Mouse (Mus musculus) thymus, postnatal 25 days (tissue): ENCODE results near the gene Il12b.

Experiments used
- DNase-seq: peaks from one replicate; pipeline ENCODE4 v3.0.0; 2022

Gene Il12b

DNA sequence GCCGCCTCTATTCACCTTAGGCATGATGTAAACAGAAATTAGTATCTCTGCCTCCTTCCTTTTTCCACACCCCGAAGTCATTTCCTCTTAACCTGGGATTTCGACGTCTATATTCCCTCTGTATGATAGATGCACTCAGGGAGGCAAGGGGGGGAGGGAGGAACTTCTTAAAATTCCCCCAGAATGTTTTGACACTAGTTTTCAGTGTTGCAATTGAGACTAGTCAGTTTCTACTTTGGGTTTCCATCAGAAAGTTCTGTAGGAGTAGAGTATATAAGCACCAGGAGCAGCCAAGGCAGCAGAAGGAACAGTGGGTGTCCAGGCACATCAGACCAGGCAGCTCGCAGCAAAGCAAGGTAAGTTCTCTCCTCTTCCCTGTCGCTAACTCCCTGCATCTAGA is at the start of gene Il12b:
Gene Il12b, plus strand, starts transcription at position 301 of the 400 bp plus-strand sequence.
- DNase-seq: no peak

DNA sequence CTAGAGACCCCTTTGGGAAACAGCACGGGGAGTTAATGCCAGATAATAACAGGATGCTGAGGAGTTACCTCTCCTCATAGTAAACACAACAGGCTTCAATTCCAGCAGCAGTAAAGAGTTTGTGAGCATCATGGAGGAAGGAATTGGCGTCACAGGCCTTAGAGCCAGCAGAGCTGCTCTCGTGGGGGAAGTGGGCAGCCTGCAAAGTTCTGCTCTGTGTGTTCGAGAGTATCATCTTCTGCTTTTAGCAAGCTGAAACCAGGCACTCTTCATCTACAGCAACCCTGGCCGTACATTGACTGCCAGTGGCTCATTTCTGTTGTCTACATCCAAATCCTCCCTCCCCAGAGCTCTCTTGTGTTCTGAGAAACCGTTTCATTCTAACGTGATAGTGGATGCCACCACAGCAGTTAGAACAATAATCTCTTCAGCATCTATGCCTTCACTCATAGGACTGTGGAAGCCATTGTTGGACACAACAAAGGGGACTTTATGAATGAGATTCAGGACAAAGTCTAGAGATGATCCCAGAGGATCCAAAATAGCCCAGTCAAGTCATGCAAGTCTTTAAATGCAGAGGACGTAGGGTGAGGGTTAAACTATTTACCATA is 44.9 kb upstream of the Il12b start:
- DNase-seq: no peak

GRCm38 (mm10) chr11:44356171-44356570 is 43.7 kb upstream of the Il12b start:
- no peak for DNase-seq

- DNase-seq: no peak
Measured at GRCm38 (mm10) chr11:44364536-44364935, 35.3 kb upstream of the Il12b start.

GRCm38 (mm10) chr11:44367711-44368110 is 32.2 kb upstream of the Il12b start:
- DNase-seq: no peak

DNA sequence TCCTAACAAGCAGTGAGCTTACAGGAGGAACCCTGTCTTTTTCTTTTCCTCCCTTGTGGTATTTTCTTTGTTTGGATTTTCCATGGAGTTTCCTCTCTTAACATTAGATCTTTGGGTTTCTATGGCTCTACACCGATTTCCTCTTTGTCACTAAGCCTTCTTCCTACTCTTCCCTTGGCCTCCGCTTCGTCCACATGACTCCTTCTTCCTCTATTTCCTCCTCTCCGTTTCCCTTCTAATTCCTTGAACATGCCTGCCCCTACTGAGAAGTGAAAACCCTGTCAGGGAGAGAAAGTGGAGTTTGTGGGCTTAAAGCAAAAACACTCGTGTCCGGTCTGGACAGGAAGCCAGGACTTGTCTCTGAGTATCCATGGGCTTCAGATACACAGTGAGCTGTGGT is 27.0 kb upstream of the Il12b start:
- no peak for DNase-seq

DNA sequence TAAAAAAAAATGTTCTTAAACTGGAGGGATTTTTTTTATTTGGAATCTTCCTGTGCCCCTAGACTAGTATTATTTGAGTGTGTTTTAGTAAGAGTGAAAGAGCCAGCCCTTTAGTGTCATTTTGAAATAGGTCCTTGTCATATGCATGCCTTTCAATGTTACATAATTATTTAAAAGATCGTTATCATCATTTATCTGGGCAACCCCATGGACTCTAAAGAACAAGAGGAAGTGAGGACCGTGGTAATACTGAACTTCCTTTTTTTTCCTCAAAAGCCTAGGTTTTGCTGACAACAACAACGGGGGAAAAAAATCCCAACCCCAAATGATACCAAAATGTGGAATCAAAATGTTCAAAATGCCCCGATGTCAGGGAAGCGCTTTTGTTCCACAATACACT is 22.0 kb upstream of the Il12b start:
- no peak for DNase-seq

GRCm38 (mm10) chr11:44380432-44381051 is 19.3 kb upstream of the Il12b start:
- DNase-seq: no peak

DNA sequence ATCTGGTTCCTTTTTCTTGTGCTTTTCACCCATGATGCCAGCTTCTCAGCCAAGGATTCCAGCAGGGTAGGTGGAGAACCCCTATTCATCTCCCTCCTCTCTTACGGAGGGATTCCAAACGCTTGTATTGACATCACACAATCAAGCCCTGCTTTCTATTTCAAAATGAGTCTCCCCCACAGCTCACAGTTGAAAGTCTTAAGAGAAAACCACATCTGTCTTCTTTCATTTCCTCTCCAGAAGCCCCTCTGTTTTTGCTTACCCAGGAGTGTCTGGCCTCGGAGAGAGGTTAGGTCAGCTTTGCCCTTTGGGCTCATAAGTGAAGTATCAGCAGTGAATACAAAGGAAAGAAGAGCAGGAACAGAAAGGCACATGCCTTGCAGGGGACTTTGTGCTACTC is 17.7 kb upstream of the Il12b start:
- no peak for DNase-seq

- no peak for DNase-seq
Measured at GRCm38 (mm10) chr11:44387031-44387430, 12.8 kb upstream of the Il12b start.

GRCm38 (mm10) chr11:44389993-44390701 is 9.7 kb upstream of the Il12b start:
- no peak for DNase-seq

DNA sequence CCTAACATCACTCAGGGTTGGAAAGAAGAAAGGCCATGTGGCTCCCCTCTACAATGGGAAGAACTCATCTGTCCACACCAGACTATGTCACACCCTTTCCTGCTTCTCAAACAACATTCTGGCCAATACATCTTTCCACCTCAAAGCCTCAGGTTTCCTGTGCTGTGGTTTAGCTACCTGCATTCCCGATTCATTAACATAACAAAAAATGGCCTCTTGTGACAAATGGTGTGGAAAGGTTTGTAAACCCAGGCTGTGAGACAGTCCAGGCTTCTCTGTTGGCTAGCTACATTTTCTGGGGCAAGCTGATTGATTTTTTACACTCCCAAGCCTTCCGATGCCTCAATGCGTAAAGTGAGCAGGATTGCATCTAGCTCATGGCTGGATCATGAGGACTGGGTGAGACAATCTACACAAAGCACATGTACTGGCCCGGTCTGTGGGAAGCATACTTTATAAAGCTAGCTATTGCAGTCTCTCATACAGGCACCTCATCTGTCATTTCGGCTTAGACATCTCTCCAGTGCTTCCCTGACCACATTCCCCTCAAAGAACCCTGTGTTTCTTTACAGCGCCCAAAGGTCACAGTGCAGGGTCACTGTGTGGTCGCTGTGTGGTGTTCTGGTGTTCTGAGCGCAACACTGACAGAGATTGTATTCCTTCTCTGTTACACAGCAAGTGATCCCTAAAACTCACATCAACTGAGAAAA is 6.6 kb upstream of the Il12b start:
- DNase-seq: no peak

DNA sequence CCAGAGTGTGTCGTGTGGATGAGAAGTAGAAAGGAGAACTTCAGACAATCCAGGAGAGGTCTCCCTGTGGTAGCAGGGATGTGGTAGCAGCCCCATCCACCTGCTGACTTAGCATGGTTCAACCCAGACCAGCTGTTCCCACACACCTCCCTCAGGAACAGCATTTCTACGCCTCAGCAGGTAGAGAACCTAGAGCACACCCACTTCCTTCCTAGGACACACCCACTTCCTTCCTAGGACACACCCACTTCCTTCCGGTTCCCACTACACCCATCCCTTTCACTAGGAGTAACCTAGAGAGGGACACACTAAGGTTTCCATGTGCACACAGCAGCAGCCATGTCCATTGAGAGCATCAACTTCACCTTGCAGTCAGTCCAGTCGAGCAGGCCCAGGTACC is 4.5 kb upstream of the Il12b start:
- DNase-seq: no peak

DNA sequence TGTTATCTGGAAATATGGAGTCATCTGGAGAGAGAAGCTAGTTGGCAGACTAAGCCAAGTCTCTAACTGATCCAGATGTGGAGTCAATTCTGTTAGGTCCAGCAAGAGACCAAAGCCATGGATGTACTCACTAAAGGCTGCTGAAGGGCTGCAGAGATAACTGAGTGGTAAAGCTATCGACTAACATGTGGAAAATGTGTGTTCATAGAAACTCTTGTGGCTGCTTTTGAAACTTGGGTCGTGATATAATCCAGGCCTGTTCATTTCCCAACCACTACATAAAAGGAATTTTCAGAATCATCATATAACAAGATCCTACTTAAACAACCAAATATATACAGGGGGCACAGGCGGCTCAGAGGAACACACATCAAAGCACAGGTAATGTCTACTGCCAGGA is 2.3 kb upstream of the Il12b start:
- no peak for DNase-seq

DNA sequence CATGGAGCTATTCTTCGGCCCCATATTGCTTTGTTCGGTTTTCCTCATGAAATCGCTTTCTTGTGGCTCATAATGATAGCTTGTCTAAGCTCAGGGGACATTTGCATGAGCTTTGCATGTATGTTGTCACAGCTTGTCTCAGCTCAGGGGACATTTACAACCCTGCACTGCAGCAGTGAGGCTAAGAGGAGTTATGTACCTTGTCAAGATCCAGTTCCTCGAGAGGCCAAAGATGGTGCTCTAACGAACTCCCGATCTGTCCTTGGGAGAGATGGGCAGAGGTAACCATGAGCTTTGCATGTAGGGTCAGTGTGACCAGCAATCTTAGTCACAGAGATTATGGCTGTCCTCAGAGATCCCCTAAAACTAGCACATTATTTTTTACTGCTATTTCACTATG is 1.5 kb upstream of the Il12b start:
- DNase-seq: no peak

DNA sequence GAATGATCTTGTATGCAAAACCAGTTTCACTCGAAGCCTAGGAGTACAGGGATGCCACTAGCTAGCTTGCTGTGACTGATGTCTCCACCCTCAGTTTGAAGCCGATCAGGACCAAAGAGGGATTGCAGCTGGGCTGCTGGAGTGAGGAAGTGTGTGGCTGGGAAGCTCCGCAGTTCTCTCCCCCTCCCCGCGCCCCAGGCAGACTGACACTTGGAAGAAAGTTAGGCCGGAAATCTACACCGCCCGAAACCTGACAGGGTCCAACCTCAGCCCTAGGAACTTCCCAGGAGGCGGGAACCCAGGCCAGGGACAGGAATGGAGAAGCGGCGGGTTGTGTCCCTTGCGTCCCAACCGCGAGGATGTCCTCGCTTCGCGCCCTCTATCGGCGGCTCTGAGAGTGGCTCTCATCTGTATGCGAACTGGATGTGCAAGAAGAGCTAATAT is 1.1 kb upstream of the Il12b start:
- peak; percentile 70 for DNase-seq

GRCm38 (mm10) chr11:44401635-44402548 is 2.0 kb downstream of the Il12b start:
- DNase-seq: no peak

DNA sequence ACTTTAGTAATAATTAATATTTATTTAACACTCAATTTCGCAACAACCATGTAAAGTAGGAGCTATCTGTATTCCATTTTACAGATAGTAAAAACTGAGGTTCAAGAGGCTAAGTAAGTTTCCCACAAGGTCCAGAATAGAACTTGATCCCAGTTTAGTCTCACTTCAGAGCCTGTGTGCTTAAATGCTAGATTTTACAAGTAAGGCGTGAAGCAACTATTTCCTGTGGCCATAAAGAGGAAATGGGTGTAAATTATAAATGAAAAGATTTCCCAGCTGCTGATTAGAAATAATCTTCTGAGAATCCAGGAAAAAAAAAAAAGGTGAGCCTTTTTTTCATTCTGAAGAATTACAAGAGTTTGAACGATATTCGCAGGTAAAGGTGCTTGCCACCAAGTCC is 5.2 kb downstream of the Il12b start:
- no peak for DNase-seq

GRCm38 (mm10) chr11:44405961-44406360 is 6.1 kb downstream of the Il12b start:
- no peak for DNase-seq

DNA sequence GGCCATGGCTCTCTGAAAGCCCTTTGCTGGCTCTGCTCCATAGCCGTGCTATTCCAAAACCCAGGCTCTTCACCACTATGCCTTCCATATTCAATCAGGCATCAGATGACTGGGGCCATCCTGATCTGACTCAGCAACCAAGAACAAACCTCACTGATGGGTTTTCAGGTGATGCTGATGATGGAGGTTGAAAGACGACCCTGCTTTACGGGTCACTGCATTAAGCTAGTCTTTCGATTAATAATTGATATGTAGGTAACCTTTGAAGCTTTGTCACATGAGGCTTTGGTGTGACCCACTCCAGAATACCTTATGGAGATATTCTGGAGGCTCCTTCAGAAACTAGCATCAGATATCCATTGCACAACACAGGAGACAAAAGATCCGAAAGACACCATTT is 6.6 kb downstream of the Il12b start:
- DNase-seq: no peak

- DNase-seq: no peak
Measured at GRCm38 (mm10) chr11:44408626-44409025, 8.8 kb downstream of the Il12b start.

DNA sequence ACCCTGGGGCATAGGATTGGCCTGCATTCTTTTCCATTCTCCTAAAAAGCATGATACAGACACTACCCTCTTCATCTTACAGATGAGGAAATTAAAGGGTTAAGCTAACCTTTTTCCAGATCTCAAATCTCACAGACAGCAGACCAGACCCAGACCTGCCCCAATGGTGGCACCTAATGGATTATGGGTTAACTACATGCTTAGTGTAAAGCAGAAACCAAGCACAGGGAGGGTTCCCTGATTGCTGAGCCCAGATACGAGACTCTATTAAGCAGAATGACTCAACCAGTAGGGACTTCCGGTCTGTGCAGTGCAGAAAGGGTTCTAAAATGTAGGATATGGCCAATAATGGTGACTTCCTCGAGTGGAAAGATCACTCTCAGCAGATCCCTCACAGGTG is 10.6 kb downstream of the Il12b start:
- DNase-seq: no peak

DNA sequence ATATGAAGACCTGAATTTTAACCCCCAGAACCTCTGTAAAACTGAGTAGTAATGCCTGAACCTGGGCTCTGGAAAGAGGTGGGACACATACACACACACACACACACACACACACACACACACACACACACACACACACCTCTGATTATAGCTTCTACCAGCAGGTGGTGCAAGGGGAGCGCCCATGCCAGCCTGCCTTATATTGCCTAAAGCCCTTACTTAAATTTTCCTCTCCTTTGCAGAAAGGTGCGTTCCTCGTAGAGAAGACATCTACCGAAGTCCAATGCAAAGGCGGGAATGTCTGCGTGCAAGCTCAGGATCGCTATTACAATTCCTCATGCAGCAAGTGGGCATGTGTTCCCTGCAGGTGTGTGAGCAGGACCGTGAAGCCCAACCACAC is 12.4 kb downstream of the Il12b start:
- peak; percentile 62 for DNase-seq
